Mouse (Mus musculus): Measurements from ENCODE around the gene Dhps. TPM values are rescaled to one million over a fixed set of nuclear protein-coding genes. Genes with fewer than 3 reads are reported as not detected.
A peak's percentile ranks its signal among the peaks of the same experiment; 100 is the strongest.

Gene Dhps
- total RNA-seq (2015) (50.9 and 55.1 TPM in 2 replicates), total RNA-seq (2017) (26.9 and 30.2 TPM in 2 replicates)

- ATAC-seq (ENCODE audit: poor library complexity, severe bottlenecking): peak; percentile 95
Measured at GRCm38 (mm10) chr8:85071514-85072281, at the start of gene Dhps. Gene Dhps (plus strand): TSS chr8:85071757.

DNA sequence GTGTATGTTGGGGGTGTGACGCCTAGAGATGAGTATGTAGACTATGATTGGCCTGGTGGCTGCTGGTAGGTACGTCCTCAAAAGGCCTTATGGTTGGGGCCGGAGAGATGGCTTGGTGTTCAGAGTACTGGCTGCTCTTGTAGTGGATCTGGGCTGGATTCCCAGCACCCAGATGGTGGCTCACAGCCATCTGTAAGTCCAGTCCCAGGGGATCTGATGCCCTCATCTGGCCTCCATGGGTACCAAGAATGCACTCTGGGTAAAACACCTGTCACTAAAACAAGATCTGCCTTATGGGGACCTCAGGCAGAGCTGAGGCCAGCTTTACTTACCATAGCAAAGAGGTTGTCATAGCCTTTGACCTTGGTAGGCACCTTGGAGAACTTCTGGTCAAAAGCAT is 47.7 kb upstream of the Dhps start:
- no peak for ATAC-seq (ENCODE audit: poor library complexity, severe bottlenecking)

GRCm38 (mm10) chr8:85025098-85025932 is 46.2 kb upstream of the Dhps start, which contains the start of gene Asna1:
Gene Asna1 (minus strand): TSS chr8:85025281.
- peak; percentile 82 for ATAC-seq (ENCODE audit: poor library complexity, severe bottlenecking)

DNA sequence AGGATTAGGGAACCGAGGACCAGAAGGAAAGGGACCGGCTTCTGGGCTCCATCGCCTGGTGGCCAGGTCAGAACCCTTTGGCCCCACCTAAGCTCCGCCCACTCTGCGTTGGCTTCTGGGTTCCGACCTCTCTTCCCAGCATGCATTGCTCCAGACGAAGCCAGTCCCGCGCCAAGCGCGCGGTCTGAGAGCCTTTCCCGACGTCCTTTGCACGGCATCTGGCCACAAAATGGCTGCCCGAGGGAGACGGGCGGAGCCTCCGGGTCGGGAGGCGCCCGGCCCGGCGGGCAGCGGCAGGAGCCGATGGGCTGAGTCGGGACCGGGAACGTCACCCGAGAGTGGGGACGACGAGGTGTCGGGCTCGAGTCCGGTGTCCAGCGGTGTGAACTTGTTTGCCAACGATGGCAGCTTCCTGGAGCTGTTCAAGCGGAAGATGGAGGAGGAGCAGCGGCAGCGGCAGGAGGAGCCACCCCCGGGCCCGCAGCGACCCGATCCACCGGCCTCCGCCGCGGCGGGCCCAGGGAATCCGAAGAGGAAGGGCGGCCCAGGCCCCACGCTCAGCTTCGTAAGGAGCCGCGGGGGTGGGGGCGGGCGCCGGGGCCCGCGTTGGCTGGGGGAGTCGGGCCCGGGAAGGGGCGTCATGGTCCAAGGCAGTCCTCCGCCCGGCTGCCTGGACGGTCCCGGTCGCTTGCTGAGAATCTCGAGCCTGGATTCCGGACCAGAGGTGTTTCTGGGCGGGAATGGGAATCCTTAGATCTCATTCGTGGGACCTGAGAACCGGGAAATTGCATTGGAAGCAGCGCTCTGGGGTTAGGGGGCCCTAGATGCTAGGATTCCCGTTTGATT is 44.7 kb upstream of the Dhps start, which contains the start of gene Trir:
Trir (plus strand) TSS at position 154 of the 846 bp plus-strand sequence.
- ATAC-seq (ENCODE audit: poor library complexity, severe bottlenecking): peak; percentile 85

- no peak for ATAC-seq (ENCODE audit: poor library complexity, severe bottlenecking)
Measured at GRCm38 (mm10) chr8:85027516-85027855, 44.1 kb upstream of the Dhps start.

DNA sequence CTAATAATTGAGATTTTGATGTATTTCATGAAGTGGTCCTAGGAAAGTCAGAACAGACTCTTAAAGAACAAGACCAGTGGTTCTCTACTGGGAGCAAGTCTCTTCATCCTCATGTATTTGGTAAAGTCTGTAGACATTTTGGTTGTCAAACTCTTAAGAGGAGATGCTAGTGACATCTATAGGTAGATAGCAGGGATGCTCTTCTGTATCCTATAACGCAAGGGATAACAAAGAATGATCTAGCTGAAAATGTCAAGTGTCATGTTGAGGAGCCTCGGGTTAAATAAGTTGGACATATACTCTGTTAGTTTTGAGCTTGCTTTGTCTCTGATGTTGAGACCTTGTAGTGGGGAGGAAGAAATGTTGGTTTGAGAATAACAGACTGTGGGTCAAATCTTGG is 43.6 kb upstream of the Dhps start:
- ATAC-seq (ENCODE audit: poor library complexity, severe bottlenecking): no peak

GRCm38 (mm10) chr8:85029271-85029670 is 42.3 kb upstream of the Dhps start:
- ATAC-seq (ENCODE audit: poor library complexity, severe bottlenecking): no peak

- ATAC-seq (ENCODE audit: poor library complexity, severe bottlenecking): no peak
Measured at GRCm38 (mm10) chr8:85032622-85033311, 38.8 kb upstream of the Dhps start.

DNA sequence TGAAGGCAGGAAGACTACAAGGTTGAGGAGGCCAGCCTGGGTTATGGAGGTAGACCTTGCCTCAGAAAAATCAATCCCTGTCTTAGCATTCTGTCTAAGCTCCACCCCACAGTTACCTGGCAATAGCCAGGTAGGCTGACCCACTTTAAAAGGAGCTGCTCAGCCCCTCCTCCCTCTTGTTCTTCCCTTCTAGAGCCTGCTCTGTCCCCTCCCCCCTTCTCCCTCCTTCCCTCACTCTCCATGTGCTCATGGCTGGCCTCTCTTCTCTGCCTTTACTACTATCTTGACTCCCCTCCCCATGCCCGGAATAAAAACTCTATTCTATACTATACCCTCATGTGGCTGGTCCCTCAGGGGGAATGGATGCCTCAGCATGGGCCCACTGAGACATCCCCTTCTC is 37.7 kb upstream of the Dhps start:
- ATAC-seq (ENCODE audit: poor library complexity, severe bottlenecking): no peak

- peak; percentile 40 for ATAC-seq (ENCODE audit: poor library complexity, severe bottlenecking)
Measured at GRCm38 (mm10) chr8:85034764-85035163, 36.8 kb upstream of the Dhps start.

DNA sequence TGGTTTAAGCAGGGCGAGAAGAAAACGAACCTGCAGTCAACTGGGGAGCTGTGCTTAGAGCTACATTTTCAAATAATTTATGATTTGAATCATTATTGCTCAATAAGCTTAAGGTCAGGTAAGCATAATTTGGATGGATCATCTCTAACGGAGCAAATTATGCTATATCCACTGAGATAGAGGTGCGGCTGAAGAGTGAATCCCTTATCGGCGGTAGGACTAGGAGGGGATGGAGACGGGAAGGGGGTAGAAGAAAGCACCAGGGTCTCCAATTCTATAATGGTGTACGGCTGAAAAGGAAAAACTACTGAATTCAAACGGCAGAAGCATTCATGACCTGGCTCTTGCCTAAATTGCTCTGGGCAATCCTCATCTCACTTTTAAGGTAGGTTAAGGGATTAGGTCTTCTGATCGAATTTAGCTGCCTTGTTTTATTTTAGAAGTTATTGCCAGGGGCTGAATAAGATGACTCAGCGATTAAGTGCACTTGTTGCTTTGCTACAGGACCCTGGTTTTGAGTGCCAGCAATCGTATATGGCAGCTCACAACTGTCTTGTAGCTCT is 36.3 kb upstream of the Dhps start:
- ATAC-seq (ENCODE audit: poor library complexity, severe bottlenecking): no peak

DNA sequence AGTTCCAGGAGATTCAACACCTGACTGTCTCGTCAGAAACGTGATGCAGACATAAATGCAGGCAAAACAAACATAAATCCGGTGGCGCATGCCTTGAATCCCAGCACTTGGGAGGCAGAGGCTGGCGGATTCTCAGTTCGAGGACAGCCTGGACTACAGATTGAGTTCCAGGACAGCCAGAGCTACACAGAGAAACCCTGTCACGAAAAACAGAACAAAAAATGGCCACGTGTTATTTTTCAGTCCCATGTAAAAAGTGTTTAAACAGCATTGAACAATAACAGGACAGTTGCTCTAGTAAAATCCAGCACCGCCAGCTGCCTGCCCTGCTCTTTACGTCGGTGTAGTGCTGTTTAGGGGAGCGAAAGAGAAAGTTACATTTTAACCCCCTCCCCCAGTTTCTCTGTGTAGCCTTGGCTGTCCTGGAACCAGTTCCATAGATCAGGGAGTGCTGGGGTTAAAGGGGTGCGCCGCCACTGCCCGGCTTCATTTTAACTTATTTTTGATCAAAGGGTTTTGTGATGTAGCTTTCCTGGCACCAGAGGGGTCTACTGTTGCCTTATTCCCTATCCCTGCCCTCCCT is 35.7 kb upstream of the Dhps start:
- no peak for ATAC-seq (ENCODE audit: poor library complexity, severe bottlenecking)

DNA sequence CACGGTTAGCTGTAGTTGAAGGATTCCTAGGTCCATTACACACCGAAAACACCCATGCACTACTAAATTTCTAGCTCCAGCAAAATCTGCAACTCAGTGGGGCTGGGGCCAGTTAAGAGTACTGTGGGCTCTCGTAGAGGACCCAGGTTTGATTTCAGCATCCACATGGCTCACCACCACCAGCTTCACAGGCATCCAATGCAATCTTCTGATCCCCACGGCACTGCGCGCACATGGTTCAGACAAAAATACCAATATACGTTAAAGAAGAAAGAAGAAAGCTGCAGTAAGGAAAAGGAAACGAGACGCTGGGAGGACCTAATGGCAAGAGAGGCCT is 35.2 kb upstream of the Dhps start:
- ATAC-seq (ENCODE audit: poor library complexity, severe bottlenecking): peak; percentile 21

DNA sequence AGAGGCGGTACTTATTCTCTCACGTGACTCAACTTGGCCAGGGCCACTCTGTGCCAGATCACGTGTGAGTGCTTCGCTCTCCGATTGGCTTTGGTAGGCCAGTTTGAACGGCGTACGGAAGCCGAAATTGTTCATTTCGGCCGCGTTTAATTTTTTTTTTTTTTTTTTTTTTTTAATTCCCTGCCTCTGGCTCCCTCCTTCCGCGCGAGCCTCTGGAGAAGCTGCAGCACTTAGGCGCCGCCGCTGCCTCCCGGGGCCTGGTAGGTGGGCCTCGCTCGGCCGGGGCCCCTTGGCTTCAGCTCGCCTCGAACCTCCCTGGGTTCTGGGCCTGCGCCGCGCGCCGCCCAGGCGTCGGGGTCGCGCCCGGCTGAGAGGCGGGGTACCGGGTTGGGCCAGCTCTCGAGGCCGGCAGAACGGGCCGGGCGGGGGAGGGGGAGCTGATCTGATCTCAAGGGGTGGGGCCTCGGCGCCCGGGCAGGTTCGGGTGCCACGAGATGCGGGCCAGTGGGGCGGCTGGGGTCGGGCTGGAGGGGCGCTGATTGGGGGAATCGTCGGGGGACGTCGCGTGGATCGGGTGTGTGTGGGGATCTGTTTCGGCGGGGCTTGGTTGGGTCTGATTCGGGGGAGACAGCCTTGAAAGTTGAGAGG is 34.7 kb upstream of the Dhps start, which contains the start of gene Tnpo2:
Tnpo2 (plus strand) TSS at position 198 of the 648 bp plus-strand sequence.
- peak; percentile 91 for ATAC-seq (ENCODE audit: poor library complexity, severe bottlenecking)

DNA sequence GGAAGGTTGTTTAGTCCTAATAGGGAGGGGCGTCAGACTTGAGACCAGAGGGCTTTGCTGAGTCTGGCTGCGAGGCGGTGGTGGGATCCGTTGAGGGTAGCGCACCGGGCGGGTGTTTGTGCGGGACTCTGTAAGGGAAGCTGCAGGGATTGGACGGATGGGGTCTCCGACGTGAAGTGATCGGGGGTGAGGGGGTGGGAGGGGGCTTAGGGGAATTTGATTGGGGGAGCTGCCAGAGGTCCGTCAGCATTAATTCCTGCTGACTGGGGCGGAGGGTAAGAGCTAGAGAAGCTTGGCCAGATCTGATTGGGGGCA is 34.2 kb upstream of the Dhps start:
- ATAC-seq (ENCODE audit: poor library complexity, severe bottlenecking): peak; percentile 2; the same call in 1 of the 2 replicates

DNA sequence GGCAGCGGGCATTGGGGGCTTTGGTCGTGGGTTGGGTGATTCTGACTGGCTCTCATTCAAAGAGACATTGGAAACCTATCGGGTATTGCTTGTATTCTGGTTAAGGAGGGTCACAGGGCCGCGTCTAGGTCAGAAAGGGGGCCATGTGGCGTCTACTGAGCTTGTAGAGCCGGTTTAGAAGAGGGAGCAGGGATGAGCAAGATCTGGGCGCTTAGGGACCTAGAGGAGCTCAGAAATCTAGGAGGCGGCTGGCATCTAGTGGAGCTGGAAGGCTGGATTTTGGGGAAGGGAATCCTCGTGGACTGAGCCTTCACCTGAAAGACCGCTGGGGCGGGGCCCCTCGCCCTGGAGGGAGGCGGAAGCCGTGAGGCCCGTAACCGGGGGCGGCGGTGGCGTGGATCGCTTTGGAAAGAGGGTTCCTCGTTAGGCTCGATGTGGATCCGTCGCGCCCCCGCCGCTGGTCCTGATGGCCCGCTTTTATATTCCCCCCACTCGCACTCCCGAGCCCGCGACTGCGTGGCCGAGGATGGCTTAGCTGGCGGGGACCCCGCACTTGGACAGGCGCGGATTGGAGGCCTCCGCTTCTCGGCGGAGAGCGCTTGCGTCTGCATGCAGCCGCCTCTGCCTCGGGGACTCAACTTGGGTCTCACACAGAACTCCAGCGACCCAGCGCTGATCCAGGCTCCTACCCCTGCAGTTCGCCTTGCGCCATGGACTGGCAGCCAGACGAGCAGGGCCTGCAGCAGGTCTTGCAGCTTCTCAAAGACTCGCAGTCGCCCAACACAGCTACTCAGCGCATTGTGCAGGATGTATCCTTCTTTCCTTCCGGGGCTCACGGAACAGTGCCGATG is 33.7 kb upstream of the Dhps start:
- ATAC-seq (ENCODE audit: poor library complexity, severe bottlenecking): peak; percentile 49

- no peak for ATAC-seq (ENCODE audit: poor library complexity, severe bottlenecking)
Measured at GRCm38 (mm10) chr8:85043619-85044018, 27.9 kb upstream of the Dhps start.

DNA sequence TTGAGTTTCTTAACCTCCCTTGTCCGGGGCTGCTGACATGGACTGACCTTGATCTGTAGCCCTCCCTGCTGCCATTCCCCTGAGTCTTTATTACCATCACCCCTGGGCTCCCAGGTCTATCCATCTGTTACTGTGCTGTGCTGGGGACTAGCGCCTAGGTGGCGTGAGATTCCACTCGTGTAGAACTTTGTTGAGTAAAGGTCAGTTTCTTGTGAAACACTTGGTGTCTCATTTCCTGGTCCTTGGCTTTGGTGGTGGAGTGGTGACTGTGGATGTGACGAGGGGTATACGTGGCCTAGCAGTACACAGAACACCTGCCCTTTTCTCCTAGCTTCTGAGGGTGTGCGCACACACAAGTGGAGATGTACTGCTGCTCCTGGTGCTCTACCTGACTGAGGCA is 14.2 kb upstream of the Dhps start:
- no peak for ATAC-seq (ENCODE audit: poor library complexity, severe bottlenecking)

Data from megakaryocyte, adult 5-6 weeks (primary cell).